Mouse (Mus musculus): ENCODE results near the gene Noxred1. TPM values are rescaled to one million over a fixed set of nuclear protein-coding genes. Genes with fewer than 3 reads are reported as not detected.

The Noxred1 gene
- polyA plus RNA-seq (2012; fragmentation: generic; extraction: Trizol): 0.13 TPM

GRCm38 (mm10) chr12:87238632-87239031 is at the start of gene Noxred1:
Gene Noxred1 (minus strand): TSS chr12:87238732.
- Histone ChIP-seq H3K27me3 (ENCODE audit: control insufficient read depth, insufficient read depth, insufficient read length) (no peaks in the 10 kb centered on the region), H3K4me3 (no peak within 1 kb of the TSS), H3ac (ENCODE audit: control insufficient read depth, insufficient read length) (no peak within 1 kb of the TSS), H3K36me3 (ENCODE audit: control insufficient read depth, insufficient read depth) (peaks cover 22% of the 10 kb centered on the region), H3K4me2 (ENCODE audit: low read depth) (no peak within 1 kb of the TSS), H3K79me2 (ENCODE audit: control insufficient read depth, insufficient read depth) (no peaks in the 10 kb centered on the region)
- no peak for TF ChIP-seq REST (IDR thresholded peaks at IDR 0.05; ENCODE audit: insufficient read depth, insufficient read length)
- TF ChIP-seq MYOD1 (IDR thresholded peaks at IDR 0.05; ENCODE audit: control insufficient read depth in 1 of 3, insufficient read length in 2 of 3, low read depth in 2 of 3): no peak
- TF ChIP-seq USF1 (IDR thresholded peaks at IDR 0.05; ENCODE audit: low read depth): no peak
- no peak for TF ChIP-seq TCF12 (IDR thresholded peaks at IDR 0.05; ENCODE audit: insufficient read depth, poor library complexity, severe bottlenecking)
- no peak for TF ChIP-seq MAX (IDR thresholded peaks at IDR 0.05; ENCODE audit: low read depth)
- no peak for TF ChIP-seq SRF (IDR thresholded peaks at IDR 0.05; ENCODE audit: control insufficient read depth, insufficient read length, low read depth)
- no peak for TF ChIP-seq E2F4 (IDR thresholded peaks at IDR 0.05; ENCODE audit: insufficient read depth)
- no peak for TF ChIP-seq MYOG (IDR thresholded peaks at IDR 0.05; ENCODE audit: control insufficient read depth in 1 of 3, insufficient read depth in 1 of 3, insufficient read length in 2 of 3, low read depth in 2 of 3)
- no peak for TF ChIP-seq POLR2AphosphoS2 (IDR thresholded peaks at IDR 0.05; ENCODE audit: insufficient read length, low read depth)
- TF ChIP-seq TCF3 (IDR thresholded peaks at IDR 0.05; ENCODE audit: insufficient read length, low read depth): no peak
- no peak for TF ChIP-seq POLR2A (IDR thresholded peaks at IDR 0.05; ENCODE audit: insufficient read length, low read depth)
- no peak for TF ChIP-seq CEBPB (IDR thresholded peaks at IDR 0.05; ENCODE audit: insufficient read depth, poor library complexity, severe bottlenecking)

- Histone ChIP-seq H3K27me3 (ENCODE audit: control insufficient read depth, insufficient read depth, insufficient read length) (no peaks in the 10 kb centered on the region), H3K36me3 (ENCODE audit: control insufficient read depth, insufficient read depth) (no peaks in the 10 kb centered on the region), H3K4me3 (no peak overlapping the region), H3ac (ENCODE audit: control insufficient read depth, insufficient read length) (no peak overlapping the region), H3K4me2 (ENCODE audit: low read depth) (peak overlapping the region; percentile 6), H3K79me2 (ENCODE audit: control insufficient read depth, insufficient read depth) (no peaks in the 10 kb centered on the region)
- peak in 2 of 3 experiments; percentile 44 to 61 for TF ChIP-seq MYOD1 (IDR thresholded peaks at IDR 0.05; ENCODE audit: control insufficient read depth in 1 of 3, insufficient read length in 2 of 3, low read depth in 2 of 3)
- TF ChIP-seq USF1 (IDR thresholded peaks at IDR 0.05; ENCODE audit: low read depth): no peak
- no peak for TF ChIP-seq REST (IDR thresholded peaks at IDR 0.05; ENCODE audit: insufficient read depth, insufficient read length)
- TF ChIP-seq MAX (IDR thresholded peaks at IDR 0.05; ENCODE audit: low read depth): no peak
- peak in 2 of 3 experiments; percentile 40 to 85 for TF ChIP-seq MYOG (IDR thresholded peaks at IDR 0.05; ENCODE audit: control insufficient read depth in 1 of 3, insufficient read depth in 1 of 3, insufficient read length in 2 of 3, low read depth in 2 of 3)
These were observed 46.2 kb upstream of the Noxred1 start for GRCm38 (mm10) chr12:87284726-87285125.

- Histone ChIP-seq H3K36me3 (ENCODE audit: control insufficient read depth, insufficient read depth) (no peaks in the 10 kb centered on the region), H3K4me2 (ENCODE audit: low read depth) (no peak overlapping the region), H3K4me3 (no peak overlapping the region), H3K27me3 (ENCODE audit: control insufficient read depth, insufficient read depth, insufficient read length) (no peaks in the 10 kb centered on the region), H3ac (ENCODE audit: control insufficient read depth, insufficient read length) (no peak overlapping the region), H3K79me2 (ENCODE audit: control insufficient read depth, insufficient read depth) (no peaks in the 10 kb centered on the region)
- TF ChIP-seq POLR2AphosphoS2 (IDR thresholded peaks at IDR 0.05; ENCODE audit: insufficient read length, low read depth) (no peak), SRF (IDR thresholded peaks at IDR 0.05; ENCODE audit: control insufficient read depth, insufficient read length, low read depth) (no peak), E2F4 (IDR thresholded peaks at IDR 0.05; ENCODE audit: insufficient read depth) (no peak), MAX (IDR thresholded peaks at IDR 0.05; ENCODE audit: low read depth) (no peak), MYOG (IDR thresholded peaks at IDR 0.05; ENCODE audit: control insufficient read depth in 1 of 3, insufficient read depth in 1 of 3, insufficient read length in 2 of 3, low read depth in 2 of 3) (no peak), USF1 (IDR thresholded peaks at IDR 0.05; ENCODE audit: low read depth) (no peak)
These were observed 45.7 kb upstream of the Noxred1 start for GRCm38 (mm10) chr12:87284268-87284667.

- no peaks in the 10 kb centered on the region for H3K27me3 ChIP-seq (ENCODE audit: control insufficient read depth, insufficient read depth, insufficient read length)
- H3ac ChIP-seq (ENCODE audit: control insufficient read depth, insufficient read length): no peak overlapping the region
- TF ChIP-seq POLR2AphosphoS2 (IDR thresholded peaks at IDR 0.05; ENCODE audit: insufficient read length, low read depth) (no peak), REST (IDR thresholded peaks at IDR 0.05; ENCODE audit: insufficient read depth, insufficient read length) (no peak), TCF3 (IDR thresholded peaks at IDR 0.05; ENCODE audit: insufficient read length, low read depth) (no peak), MAX (IDR thresholded peaks at IDR 0.05; ENCODE audit: low read depth) (no peak), SRF (IDR thresholded peaks at IDR 0.05; ENCODE audit: control insufficient read depth, insufficient read length, low read depth) (no peak), MYOD1 (IDR thresholded peaks at IDR 0.05; ENCODE audit: control insufficient read depth in 1 of 3, insufficient read length in 2 of 3, low read depth in 2 of 3) (no peak), USF1 (IDR thresholded peaks at IDR 0.05; ENCODE audit: low read depth) (no peak), E2F4 (IDR thresholded peaks at IDR 0.05; ENCODE audit: insufficient read depth) (no peak), CEBPB (IDR thresholded peaks at IDR 0.05; ENCODE audit: insufficient read depth, poor library complexity, severe bottlenecking) (no peak)
- H3K4me3 ChIP-seq: no peak overlapping the region
- H3K4me2 ChIP-seq (ENCODE audit: low read depth): no peak overlapping the region
- no peaks in the 10 kb centered on the region for H3K36me3 ChIP-seq (ENCODE audit: control insufficient read depth, insufficient read depth)
- no peaks in the 10 kb centered on the region for H3K79me2 ChIP-seq (ENCODE audit: control insufficient read depth, insufficient read depth)
These were observed 45.2 kb upstream of the Noxred1 start for GRCm38 (mm10) chr12:87283706-87284105.

- Histone ChIP-seq H3ac (ENCODE audit: control insufficient read depth, insufficient read length) (no peak overlapping the region), H3K36me3 (ENCODE audit: control insufficient read depth, insufficient read depth) (no peaks in the 10 kb centered on the region), H3K79me2 (ENCODE audit: control insufficient read depth, insufficient read depth) (no peaks in the 10 kb centered on the region), H3K4me2 (ENCODE audit: low read depth) (no peak overlapping the region), H3K4me3 (no peak overlapping the region), H3K27me3 (ENCODE audit: control insufficient read depth, insufficient read depth, insufficient read length) (no peaks in the 10 kb centered on the region)
- no peak for TF ChIP-seq REST (IDR thresholded peaks at IDR 0.05; ENCODE audit: insufficient read depth, insufficient read length)
- TF ChIP-seq POLR2A (IDR thresholded peaks at IDR 0.05; ENCODE audit: insufficient read length, low read depth): no peak
- no peak for TF ChIP-seq POLR2AphosphoS2 (IDR thresholded peaks at IDR 0.05; ENCODE audit: insufficient read length, low read depth)
- no peak for TF ChIP-seq E2F4 (IDR thresholded peaks at IDR 0.05; ENCODE audit: insufficient read depth)
- TF ChIP-seq CEBPB (IDR thresholded peaks at IDR 0.05; ENCODE audit: insufficient read depth, poor library complexity, severe bottlenecking): no peak
- TF ChIP-seq USF1 (IDR thresholded peaks at IDR 0.05; ENCODE audit: low read depth): no peak
- TF ChIP-seq SRF (IDR thresholded peaks at IDR 0.05; ENCODE audit: control insufficient read depth, insufficient read length, low read depth): no peak
- TF ChIP-seq MAX (IDR thresholded peaks at IDR 0.05; ENCODE audit: low read depth): no peak
- no peak for TF ChIP-seq MYOG (IDR thresholded peaks at IDR 0.05; ENCODE audit: control insufficient read depth in 1 of 3, insufficient read depth in 1 of 3, insufficient read length in 2 of 3, low read depth in 2 of 3)
- no peak for TF ChIP-seq MYOD1 (IDR thresholded peaks at IDR 0.05; ENCODE audit: control insufficient read depth in 1 of 3, insufficient read length in 2 of 3, low read depth in 2 of 3)
- TF ChIP-seq TCF12 (IDR thresholded peaks at IDR 0.05; ENCODE audit: insufficient read depth, poor library complexity, severe bottlenecking): no peak
- no peak for TF ChIP-seq TCF3 (IDR thresholded peaks at IDR 0.05; ENCODE audit: insufficient read length, low read depth)
These were observed 44.2 kb upstream of the Noxred1 start for GRCm38 (mm10) chr12:87282743-87283142.
